Mouse (Mus musculus): ENCODE data around the gene Olfr984.

DNA sequence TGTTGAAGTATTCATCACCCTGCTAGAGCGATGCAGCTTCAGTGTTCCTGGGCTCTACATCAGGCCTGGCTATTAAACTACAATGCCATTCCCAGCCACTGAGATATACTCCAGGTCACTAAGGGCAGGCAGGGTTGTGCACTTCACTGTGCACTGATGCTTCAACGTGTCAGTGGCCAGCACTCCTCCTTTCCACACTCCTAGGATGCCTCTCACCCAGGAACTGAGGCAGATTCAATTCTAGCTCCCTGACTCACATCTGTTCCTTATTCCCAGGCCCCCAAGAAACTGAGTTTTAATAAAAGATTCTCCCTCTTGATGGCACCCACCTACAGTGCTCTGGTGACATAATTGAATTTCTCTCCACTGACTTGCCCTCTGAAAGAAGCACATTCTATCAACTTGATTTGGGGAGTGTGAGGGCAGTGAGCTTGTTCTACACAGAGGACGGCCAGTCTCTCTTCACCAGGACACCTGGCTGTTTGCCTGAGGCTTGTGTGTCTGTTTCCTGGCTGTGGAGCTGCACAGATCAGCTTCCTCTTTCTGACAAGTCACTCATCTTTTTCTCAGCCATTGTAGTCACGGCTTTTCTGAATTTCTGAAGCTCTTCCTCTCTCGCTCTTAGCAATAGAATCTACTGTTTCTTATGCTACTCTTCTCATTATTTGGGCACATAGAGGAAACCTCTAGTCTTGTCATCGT lies 23.1 kb upstream of the Olfr984 start:
- TF ChIP-seq CTCF (IDR thresholded peaks at IDR 0.05; ENCODE audit: low read depth) (no peak), EP300 (IDR thresholded peaks at IDR 0.05; ENCODE audit: low read depth) (no peak)

Data from heart, postnatal 0 days (tissue).